ENCODE assay signal across 16 mouse cellular contexts in genomic region chr7:78385971-78386370, GRCm38 (mm10).
DNase-seq lines count a peak whose midpoint lies in the region; ATAC-seq and TF ChIP-seq lines count a peak whose summit lies in the region.
"Had no signal": no experiment of that assay in that cellular context is flagged by ENCODE, and none has a peak within 500 bp of the region (broad histone marks: within the 10 kb centered on the region; RNA-seq: fewer than 3 reads in every experiment).

No protein-coding gene starts in this region.

- DNase-seq in frontal cortex, postnatal 25 days (ENCODE audit: low spot score in 2 of 2) = no peak
- DNase-seq in right cerebral cortex, postnatal 10 days (ENCODE audit: low spot score in 2 of 2) = peak; percentile 49 to 65
- DNase-seq in right cerebral cortex, adult 18-20 months = no peak
- peak; percentile 16 for DNase-seq in heart, postnatal 0 days (ENCODE audit: low spot score)
- DNase-seq in urinary bladder, postnatal 25 days (ENCODE audit: low spot score) = no peak
- no peak for DNase-seq in left cerebral cortex, adult 9 months (ENCODE audit: low spot score in 2 of 2)
- DNase-seq: B cell, adult 2 months; kidney, postnatal 25 days had no signal

- H3K9me3 ChIP-seq in heart, postnatal 0 days (replicated peaks; ENCODE audit: control insufficient read depth, low read length) = no peaks in the 10 kb centered on the region
- H3K9me3 ChIP-seq: embryonic facial prominence, embryonic 10.5 days; forebrain, embryonic 10.5 days; limb, embryonic 13.5 days; midbrain, embryonic 13.5 days; neural tube, embryonic 13.5 days had no signal

- no peaks in the 10 kb centered on the region for H3K27me3 ChIP-seq in heart, postnatal 0 days (ENCODE audit: control insufficient read depth, insufficient read depth, low read length)
- H3K27me3 ChIP-seq: limb, embryonic 13.5 days; midbrain, embryonic 13.5 days; neural tube, embryonic 13.5 days had no signal

- H3K4me3 ChIP-seq in heart, postnatal 0 days (ENCODE audit: low read depth, low read length) = no peak overlapping the region
- H3K4me3 ChIP-seq: embryonic facial prominence, embryonic 10.5 days; forebrain, embryonic 10.5 days; limb, embryonic 13.5 days; midbrain, embryonic 13.5 days; neural tube, embryonic 13.5 days had no signal

- H3K9ac ChIP-seq in heart, postnatal 0 days (replicated peaks; ENCODE audit: low read depth, low read length) = no peak overlapping the region
- H3K9ac ChIP-seq: limb, embryonic 13.5 days; midbrain, embryonic 13.5 days; neural tube, embryonic 13.5 days had no signal

- ATAC-seq in frontal cortex, adult (ENCODE audit: low TSS enrichment) = peak; percentile 60
- ATAC-seq in heart, postnatal 0 days (ENCODE audit: insufficient read depth, low read depth) = peak; percentile 63
- ATAC-seq in erythroid progenitor cell, adult 5-6 weeks (replicated peaks; ENCODE audit: low FRiP score, poor library complexity, severe bottlenecking) = no peak
- ATAC-seq: midbrain, embryonic 13.5 days had no signal

- no peak overlapping the region for H3K4me2 ChIP-seq in heart, postnatal 0 days (ENCODE audit: low read depth, low read length)
- H3K4me2 ChIP-seq: limb, embryonic 13.5 days; midbrain, embryonic 13.5 days; neural tube, embryonic 13.5 days had no signal

- peak overlapping the region; percentile 72 for H3K27ac ChIP-seq in heart, postnatal 0 days (ENCODE audit: low read depth)
- H3K27ac ChIP-seq: embryonic facial prominence, embryonic 10.5 days; forebrain, embryonic 10.5 days; limb, embryonic 13.5 days; midbrain, embryonic 13.5 days; neural tube, embryonic 13.5 days had no signal

- TF ChIP-seq CTCF in heart, postnatal 0 days (IDR thresholded peaks at IDR 0.05; ENCODE audit: low read depth) = no peak

- no peaks in the 10 kb centered on the region for H3K36me3 ChIP-seq in heart, postnatal 0 days (replicated peaks; ENCODE audit: control insufficient read depth, insufficient read depth, low read length)
- H3K36me3 ChIP-seq: embryonic facial prominence, embryonic 10.5 days; forebrain, embryonic 10.5 days; G1E; limb, embryonic 13.5 days; midbrain, embryonic 13.5 days; neural tube, embryonic 13.5 days had no signal

- TF ChIP-seq EP300 in heart, postnatal 0 days (IDR thresholded peaks at IDR 0.05; ENCODE audit: low read depth) = no peak

- H3K4me1 ChIP-seq in heart, postnatal 0 days (ENCODE audit: control insufficient read depth, insufficient read depth) = 0 out of 2 replicates have a peak, but pooled peaks cover 7% of the 10 kb centered on the region
- H3K4me1 ChIP-seq: embryonic facial prominence, embryonic 10.5 days; forebrain, embryonic 10.5 days; limb, embryonic 13.5 days; midbrain, embryonic 13.5 days; neural tube, embryonic 13.5 days had no signal

- WGBS in heart, postnatal 0 days = 13% methylated on average over 1 of the region's 1 CpGs

Comparison
In these comparisons a context has a peak if more than half of its experiments do, and no peak if none do; other contexts are left out.
1. DNase-seq: peak in right cerebral cortex, postnatal 10 days (2 of 2) and heart, postnatal 0 days (single experiment); none in frontal cortex, postnatal 25 days (0 of 2), right cerebral cortex, adult 18-20 months (single experiment), urinary bladder, postnatal 25 days (single experiment) and left cerebral cortex, adult 9 months (0 of 2).